Mouse (Mus musculus): ENCODE data around the gene Nlrc3. TPM values are rescaled to one million over a fixed set of nuclear protein-coding genes. Genes with fewer than 3 reads are reported as not detected.
A peak's percentile ranks its signal among the peaks of the same experiment; 100 is the strongest.
"Not testable (repeated sequence)": the region's sequence is repeated elsewhere in the genome, so short reads cannot be mapped to it uniquely, and the experiment has no call there.

The Nlrc3 gene
- 2.5 and 2.6 TPM in 2 replicates for polyA plus RNA-seq (2012; rRNA removed)

DNA sequence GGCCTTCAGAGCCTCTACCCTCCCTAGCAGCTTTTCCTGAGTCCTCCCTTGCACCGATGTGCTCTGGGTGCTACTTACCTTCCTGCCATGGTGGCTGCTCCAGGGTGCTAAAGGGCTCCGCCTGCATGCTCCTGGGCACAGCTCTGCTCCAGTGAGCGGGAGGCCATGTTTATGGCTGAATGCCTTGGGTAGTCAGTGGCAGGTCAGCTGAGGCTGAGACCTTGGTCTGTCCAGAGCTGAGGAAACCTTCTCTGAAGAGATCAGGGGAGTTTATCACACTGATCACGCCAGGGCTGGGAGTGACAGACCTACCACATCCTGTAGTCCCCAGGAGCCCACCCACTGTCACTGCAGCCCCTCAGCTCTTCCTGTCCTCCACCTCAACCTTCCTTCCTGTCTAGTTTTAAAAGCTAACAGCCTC is at the start of gene Nlrc3:
Gene Nlrc3, minus strand, starts transcription at position 382 of the 421 bp plus-strand sequence.
- DNase-seq (ENCODE audit: extremely low spot score in 1 of 2, low spot score in 1 of 2): no peak

DNA sequence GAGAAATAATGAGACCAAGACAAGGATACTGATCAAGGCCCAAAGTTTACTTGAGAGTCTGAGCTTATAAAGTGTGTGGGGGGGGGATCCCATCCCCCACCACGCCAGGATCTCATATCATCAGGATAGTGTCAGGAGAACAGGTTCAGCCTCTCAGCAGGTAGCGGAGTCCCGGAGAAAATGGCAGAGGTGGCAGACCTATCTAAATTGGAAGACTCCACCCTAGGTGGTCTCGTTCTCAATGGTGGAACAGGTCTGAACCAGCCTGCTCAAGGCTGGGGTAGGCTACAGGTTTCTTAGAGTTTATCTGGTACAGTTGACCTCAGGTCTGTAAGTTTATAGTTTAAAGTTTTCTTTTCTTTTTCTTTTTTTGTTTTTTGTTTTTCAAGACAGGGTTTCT is 46.3 kb upstream of the Nlrc3 start:
- DNase-seq (ENCODE audit: extremely low spot score in 1 of 2, low spot score in 1 of 2): no peak

DNA sequence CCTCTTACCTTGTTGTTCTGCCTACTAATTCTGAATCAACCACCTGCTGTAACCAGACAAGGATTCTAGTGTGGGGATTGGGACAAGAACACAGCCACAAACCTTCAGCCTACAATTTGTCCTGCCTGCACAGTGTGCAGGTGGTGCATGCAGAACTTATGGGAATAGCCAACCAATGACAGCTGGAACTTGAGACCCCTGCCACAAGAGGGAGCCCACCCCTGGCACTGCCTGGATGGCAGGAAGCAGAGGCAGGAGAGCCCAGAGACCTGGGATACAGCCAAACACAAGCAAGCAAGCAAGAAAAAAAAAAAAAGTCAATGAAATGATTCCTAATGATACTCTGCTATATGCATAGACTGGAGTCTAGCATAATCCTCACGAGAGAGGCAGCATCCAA is 44.8 kb upstream of the Nlrc3 start:
- DNase-seq (ENCODE audit: extremely low spot score in 1 of 2, low spot score in 1 of 2): no peak

DNA sequence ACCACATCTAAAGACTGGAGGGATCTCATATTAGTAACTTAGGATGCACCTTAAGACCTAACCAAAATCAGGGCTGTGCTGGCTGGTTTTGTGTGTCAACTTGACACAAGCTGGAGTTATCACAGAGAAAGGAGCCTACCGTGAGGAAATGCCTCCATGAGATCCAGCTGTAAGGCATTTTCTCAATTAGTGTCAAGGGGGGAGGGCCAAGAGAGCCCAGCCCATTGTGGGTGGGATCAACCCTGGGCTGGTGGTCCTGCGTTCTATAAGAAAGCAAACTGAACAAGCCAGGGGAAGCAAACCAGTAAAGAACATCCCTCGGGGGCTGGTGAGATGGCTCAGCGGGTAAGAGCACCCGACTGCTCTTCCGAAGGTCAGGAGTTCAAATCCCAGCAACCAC is 41.0 kb upstream of the Nlrc3 start:
- not testable (repeated sequence) for DNase-seq (ENCODE audit: extremely low spot score in 1 of 2, low spot score in 1 of 2)

DNA sequence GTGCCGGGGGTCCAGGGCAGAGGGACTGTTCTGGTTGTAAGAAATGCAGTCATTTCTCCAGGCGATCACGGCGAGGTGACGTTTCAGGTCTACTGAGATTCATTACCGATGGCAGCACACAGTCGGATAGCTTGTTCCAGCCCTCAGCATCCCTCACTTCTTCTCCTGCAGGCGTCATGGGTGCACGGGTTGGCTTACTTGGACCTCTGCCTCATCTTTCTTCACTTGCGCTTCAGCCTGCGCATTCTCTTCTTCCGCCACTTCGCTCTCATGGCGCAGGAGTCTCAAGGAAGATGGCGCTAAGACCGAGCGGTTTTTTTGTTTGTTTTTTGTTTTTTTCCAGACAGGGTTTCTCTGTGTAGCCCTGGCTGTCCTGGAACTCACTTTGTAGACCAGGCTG is 40.4 kb upstream of the Nlrc3 start:
- not testable (repeated sequence) for DNase-seq (ENCODE audit: extremely low spot score in 1 of 2, low spot score in 1 of 2)

DNA sequence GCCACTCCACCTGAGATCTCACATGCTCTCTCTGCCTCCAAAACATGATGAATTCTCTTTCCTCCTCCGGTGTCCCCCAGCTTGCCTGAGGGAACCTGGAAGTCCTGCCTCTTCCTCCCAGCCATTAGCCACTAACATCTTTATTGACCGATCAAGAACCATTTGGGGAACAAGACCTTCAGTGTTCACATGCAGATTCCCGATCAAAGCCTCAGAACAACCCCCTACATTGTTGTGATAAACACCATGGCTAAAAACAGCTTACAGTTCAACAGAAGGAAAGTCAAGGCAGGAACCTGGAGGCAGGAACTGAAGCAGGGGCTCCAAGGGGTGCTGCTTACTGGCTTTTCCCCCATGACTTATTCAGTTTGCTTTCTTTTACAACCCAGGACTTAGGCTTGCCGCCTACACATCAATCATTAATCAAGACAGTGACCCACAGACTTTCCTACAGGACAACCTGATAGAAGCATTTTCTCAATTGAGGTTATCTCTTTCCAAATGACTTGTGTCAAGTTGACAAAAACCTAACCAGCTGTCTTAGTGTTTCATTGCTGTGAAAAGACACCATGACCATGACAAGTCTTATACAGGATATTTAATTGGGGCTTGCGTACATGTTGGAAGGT is 37.7 kb upstream of the Nlrc3 start:
- no peak for DNase-seq (ENCODE audit: extremely low spot score in 1 of 2, low spot score in 1 of 2)

DNA sequence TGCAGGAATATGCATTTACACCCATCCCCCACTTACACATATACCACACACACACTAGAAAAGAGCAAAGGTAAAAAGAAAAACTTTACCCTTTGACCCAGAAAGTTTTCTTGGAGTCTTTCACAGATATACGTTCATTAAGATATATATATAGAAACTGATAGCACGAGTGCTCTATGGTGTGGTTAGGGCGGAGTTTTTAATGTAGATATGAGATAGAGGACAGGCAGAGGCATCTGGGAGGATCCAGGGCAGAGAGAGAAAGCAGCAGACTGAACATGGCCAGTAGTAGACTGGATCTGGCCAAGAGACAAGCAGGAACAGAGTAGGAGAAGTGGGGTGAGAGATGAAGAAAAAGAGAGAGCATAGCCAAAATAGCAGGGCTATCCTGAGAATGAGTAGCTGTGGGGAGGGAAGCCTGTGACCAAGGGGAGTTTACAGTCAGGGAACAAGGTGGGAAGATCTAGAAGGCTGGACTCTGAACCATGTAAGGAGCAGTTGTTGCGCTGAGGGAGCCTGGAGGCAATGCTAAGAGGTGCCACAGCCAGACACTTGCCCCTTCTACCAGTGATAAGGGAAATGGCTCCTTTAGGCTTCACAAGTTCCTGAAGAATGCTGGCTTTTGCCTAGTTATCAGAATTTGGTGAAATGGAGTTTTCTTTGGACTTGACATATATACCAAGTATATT is 36.6 kb upstream of the Nlrc3 start:
- DNase-seq (ENCODE audit: extremely low spot score in 1 of 2, low spot score in 1 of 2): no peak

DNA sequence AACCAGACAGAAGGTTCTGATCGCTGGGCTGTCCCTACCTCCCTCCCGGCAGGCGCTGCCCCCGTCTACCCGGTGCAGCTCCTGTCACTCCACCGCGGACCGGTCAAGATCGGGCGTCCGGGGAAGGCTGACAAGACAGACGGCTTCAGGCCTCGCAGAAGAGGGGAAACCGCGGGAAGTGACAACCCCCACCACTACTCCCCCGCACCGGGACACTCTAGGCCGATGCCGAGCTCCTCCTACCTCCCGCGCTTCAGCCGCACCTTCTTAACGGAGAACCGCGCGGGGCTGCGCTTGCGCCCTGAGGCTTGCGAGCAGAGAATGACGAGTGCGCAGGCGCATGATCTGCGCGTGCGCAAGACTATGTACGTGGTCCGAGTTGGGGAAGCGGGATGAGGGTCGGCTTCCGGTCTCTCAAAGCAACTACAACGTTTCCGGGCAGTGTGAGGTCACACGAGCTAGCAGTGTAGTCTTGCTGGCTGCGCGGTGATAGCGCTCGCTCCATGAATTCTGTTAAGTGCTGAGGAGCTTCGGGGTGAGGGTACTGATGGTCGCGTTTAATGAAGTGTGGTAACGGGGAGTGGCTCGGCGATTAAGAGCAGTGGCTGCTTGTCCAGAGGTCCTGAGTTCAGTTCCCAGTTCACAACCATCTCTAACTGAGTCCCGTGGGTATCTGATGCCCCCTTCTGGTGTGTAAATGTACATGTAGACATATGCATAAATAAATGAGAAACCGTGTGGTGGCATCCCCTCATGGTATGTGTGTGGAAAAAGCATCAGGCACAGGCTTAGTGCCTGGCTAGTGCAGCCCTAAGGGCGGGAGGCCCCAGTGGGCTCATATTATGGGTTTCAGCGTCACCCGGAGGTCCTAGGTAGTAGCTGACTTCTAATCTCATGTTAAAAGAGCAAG is 27.3 kb upstream of the Nlrc3 start, which contains the start of gene Slx4:
Gene Slx4, minus strand, starts transcription at position 282 of the 910 bp plus-strand sequence.
- peak; percentile 96 to 98 for DNase-seq (ENCODE audit: extremely low spot score in 1 of 2, low spot score in 1 of 2)

DNA sequence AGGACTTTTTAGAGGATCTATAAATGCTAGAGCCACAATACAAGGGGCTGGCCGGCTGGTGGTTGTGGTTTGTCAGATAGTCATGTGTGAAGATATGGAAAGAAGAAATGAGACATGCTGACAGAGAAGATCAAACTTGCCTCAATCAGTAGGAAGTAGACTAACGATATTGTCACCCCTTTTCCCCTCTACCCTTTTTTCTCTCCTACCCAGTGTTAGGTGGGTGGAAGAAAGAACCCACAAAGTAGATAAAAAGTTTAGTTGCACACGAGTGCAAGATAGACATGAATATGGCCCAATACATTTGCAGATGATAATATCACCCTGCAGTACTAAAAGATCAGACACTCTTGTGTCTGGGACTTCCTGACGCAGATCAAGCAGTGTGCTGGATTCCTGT is 12.0 kb upstream of the Nlrc3 start:
- DNase-seq (ENCODE audit: extremely low spot score in 1 of 2, low spot score in 1 of 2): no peak

DNA sequence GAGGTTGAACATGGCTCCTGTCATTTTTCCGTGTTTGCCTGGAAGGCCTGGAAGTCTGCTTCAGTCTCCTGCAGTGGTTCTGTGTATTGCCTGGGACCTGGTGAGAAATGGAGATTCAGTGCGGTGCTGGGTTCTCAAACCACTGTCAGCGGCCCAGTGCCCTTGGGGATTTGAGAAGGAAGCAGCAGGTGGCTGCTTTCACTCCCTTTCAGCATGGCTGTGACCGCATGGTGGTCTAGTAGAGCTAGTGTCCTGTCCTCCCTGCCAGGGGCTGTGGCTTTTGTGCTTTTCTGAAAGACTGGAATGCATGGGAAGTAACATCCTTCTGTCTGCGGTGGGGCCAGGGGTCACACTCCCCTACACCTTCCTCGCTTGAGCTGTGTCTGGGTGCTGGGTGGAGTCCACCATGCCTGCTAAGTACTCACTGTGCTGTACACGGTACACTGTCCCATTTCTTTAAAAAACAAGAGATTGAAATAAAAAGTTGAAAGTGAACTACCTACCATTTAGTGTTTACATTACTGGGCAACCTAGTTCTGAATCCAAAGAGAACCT is 6.8 kb upstream of the Nlrc3 start:
- DNase-seq (ENCODE audit: extremely low spot score in 1 of 2, low spot score in 1 of 2): no peak

DNA sequence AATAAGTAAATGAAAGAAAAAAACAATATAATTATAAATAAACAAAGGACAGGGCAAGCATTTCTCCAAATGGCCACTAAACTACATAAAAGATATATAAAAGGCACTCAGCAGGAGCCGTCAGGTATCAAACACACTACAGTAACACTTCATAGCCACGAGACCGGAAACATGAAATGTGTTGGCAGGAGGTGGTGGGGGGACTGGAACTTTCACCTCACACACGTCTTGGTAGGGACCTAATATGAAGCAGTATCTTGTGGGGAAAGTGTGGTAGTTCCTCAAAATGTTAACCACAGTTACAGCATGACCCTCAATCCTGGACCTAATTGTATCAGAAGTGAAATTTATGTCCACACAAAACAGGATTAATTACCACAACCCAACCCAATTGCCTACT is 5.7 kb upstream of the Nlrc3 start:
- DNase-seq (ENCODE audit: extremely low spot score in 1 of 2, low spot score in 1 of 2): no peak

DNA sequence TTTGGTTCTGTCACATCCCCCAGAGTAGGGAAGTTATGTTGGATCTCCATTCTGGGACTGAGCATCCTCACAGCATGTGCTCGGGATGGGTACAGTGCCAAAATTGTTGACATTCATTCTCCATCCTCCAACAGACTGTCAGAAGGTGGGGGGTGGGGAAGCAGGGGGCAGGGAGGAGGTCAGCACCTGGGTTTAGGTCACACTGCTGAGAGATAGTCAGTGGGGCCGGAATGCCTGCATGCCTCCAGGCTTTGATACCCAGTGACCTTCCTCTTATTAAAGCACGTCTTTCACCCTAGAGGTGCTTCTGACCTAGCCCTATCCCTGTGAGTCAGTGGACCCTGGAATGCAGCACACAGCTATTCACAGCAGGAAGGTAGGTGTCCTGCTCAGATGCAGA is 280 bp upstream of the Nlrc3 start:
- DNase-seq (ENCODE audit: extremely low spot score in 1 of 2, low spot score in 1 of 2): no peak

DNA sequence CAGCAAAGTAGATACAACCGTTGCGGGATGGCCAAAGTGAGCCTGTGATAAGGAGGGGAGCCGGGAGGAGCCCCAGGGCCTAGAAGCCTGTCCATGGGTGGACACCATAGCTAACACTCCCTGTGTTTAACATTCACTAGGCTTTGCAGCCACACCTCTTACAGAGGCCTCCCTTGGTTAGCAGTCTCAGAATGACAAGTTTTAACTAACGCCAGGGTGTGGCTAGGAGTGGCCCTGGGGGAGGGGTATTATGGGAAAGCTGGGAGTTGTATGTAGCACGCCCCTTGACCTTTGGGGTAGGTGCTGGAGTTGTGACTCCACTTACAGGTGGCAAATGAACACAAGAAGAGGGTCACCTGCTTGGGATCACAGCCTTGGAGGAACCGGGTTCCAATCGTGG is 774 bp downstream of the Nlrc3 start:
- no peak for DNase-seq (ENCODE audit: extremely low spot score in 1 of 2, low spot score in 1 of 2)

DNA sequence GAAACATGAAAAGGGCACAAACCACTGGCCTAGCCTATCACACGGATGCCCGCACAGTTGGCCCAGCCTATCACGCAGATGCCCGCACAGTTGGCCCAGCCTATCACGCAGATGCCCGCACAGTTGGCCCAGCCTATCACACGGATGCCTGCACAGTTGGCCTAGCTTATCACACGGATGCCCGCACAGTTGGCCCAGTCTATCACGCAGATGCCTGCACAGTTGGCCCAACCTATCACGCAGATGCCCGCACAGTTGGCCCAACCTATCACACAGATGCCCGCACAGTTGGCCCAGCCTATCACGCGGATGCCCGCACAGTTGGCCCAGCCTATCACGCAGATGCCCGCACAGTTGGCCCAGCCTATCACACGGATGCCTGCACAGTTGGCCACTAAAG is 2.0 kb downstream of the Nlrc3 start:
- DNase-seq (ENCODE audit: extremely low spot score in 1 of 2, low spot score in 1 of 2): not testable (repeated sequence)

DNA sequence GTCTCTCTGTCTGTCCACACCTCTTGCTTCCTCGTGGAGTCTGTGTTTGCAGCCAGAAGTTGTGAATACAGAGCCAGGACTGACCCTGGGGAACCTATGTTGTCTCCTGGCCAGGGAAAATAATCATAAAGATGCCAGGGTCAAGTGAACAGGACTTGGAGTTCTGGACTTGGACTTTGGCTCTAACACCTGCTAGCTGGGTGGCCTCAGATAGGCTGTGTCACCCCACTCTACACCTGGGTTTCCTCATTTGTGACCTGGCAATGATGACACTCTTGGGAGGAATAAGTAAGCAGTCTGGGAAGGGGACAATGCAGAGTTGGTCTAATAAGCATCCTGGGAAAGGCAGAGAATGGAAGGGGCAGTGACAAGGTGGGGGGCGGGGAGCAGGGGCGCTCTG is 10.9 kb downstream of the Nlrc3 start:
- DNase-seq (ENCODE audit: extremely low spot score in 1 of 2, low spot score in 1 of 2): no peak

DNA sequence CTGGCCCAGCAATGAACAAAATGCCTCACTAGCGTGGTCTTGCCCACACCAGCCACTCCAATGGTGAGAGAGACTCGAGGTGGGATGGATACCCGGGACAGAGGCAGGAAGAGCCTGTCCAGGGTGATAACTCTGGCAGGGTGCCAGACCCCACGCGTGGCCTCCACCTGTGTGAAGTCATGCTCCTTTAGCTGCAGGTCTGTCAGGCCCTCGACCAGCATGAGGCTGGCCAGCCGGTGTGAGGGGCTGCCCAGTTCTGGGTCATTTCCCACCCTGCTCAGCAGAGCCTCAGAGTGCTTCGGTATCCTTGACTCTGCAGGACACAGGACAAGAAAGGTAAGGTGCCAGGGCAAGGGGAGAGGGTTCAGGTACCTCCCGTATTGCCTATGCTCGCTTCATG is 11.4 kb downstream of the Nlrc3 start:
- no peak for DNase-seq (ENCODE audit: extremely low spot score in 1 of 2, low spot score in 1 of 2)

DNA sequence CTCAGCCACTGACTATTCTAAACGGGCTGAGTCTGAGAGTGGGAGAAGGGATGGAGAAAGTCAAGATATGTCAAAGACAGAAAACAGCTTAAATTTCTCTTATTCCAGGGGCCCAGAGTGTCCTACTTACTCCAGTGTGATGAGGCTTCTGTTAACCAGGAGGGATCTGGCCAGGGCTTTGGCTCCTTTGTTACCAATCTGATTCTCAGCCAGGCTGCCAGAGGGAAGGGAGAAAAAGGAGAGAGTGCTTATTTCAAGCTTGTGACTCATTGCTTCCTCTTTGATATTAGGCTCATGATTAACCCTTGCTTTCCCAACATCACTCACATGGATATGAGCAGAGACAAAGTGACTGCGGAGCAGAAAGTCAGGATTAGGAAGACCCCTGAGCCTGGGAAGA is 17.2 kb downstream of the Nlrc3 start:
- DNase-seq (ENCODE audit: extremely low spot score in 1 of 2, low spot score in 1 of 2): peak in 1 of 2 experiments; percentile 10

DNA sequence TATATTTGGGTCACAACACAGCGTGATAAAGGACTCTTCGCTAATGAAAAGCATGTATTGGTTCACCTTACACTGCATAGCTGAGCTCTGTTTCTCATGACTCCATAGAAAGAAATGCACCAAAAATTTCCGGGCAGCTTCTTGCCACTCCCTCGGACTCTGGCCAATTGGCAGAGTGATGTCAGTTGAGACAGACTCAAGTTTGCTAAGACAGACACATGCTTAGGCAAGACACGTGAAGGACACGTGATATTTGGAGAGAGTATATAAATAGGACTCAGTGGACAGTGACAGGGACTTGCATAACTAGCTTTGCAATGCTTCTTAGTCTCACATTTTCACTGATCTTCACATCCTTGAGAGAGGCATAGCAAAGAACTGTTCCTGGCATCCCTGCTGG is 20.1 kb downstream of the Nlrc3 start:
- peak in 1 of 2 experiments; percentile 24 for DNase-seq (ENCODE audit: extremely low spot score in 1 of 2, low spot score in 1 of 2)

DNA sequence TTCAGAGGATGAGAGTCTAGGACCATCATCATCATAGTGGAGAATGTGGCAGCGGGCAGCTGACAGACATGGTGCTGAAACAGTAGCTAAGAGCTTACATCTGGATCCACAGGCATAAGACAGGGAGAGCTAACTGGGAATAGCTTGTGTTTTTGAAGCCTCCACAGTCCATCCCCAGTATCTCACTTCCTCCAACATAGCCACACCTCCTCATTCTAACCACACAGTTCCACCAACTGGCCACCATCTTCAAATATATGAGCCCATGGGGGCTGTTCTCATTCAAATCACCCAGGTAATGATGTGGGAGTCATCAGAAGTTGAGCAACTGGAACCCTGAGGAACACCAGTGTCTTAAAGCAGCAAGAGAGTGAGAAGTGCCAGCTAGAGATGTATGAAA is 25.3 kb downstream of the Nlrc3 start:
- no peak for DNase-seq (ENCODE audit: extremely low spot score in 1 of 2, low spot score in 1 of 2)

DNA sequence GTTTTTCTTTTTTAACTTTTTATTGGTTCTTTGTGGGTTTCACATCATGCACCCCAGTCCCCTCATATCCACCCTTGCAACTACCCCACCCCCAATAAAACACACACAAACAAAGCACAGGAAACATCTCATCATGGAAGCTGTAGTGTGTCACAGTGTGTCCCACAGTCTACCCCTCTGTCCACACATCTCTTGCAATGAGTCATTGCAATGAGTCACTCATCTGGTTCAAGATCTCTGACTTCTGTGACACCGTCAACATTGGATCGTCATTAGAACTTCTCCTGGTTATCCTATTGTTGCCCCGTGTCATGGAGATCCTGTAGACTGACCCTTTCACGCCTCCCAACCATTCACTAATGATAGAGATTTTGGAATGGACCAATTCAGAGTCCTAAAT is 41.7 kb downstream of the Nlrc3 start:
- DNase-seq (ENCODE audit: extremely low spot score in 1 of 2, low spot score in 1 of 2): no peak

DNA sequence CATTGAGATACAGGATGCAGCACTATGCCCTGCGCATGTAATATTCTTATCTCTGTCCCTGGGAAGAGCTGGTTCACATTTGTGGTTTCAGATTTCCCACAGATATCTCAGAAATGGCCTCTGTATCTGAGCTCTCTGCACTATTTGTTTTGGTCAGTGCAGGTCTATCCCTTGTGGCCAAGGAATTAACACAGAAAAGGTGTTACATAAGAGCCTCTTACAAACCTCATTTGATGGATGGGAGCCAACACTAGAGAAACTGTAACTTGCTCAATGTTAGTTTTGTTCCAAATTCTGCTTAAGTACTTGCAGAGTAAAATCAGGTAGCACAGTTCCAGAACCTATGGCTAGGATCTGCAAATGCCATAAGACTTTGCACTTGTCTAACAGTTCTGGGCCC is 42.3 kb downstream of the Nlrc3 start:
- no peak for DNase-seq (ENCODE audit: extremely low spot score in 1 of 2, low spot score in 1 of 2)
